Mouse (Mus musculus) heart, embryonic 13.5 days (tissue): ENCODE measurements around the gene Gpr146. TPM values are rescaled to one million over a fixed set of nuclear protein-coding genes. Genes with fewer than 3 reads are reported as not detected.
"Not testable (repeated sequence)": the region's sequence is repeated elsewhere in the genome, so short reads cannot be mapped to it uniquely, and the experiment has no call there.

Experiments used
- ATAC-seq: fragments of 200-750 bp; cut with Nextera tagmentation; 2 replicates; pipeline ENCODE4 v1.8.0; 2017; ENCODE audit warnings: moderate TSS enrichment; ENCODE audit not compliant: insufficient number of reproducible peaks, low FRiP score, low TSS enrichment; ENCODE audit errors: extremely low read depth
- H3K27ac ChIP-seq: fragments of 300-500 bp; sonication (generic); replicated peaks from 2 replicates; pipeline ENCODE4 v1.5.1; 2015; ENCODE audit warnings: moderate library complexity, mild to moderate bottlenecking, inconsistent platforms
- H3K27me3 ChIP-seq: fragments of 300-500 bp; sonication (generic); replicated peaks from 2 replicates; pipeline ENCODE4 v1.6.1; 2015; ENCODE audit warnings: mild to moderate bottlenecking, inconsistent platforms
- H3K36me3 ChIP-seq: fragments of 300-500 bp; sonication (generic); 2 replicates; pipeline ENCODE4 v1.6.1; 2015; ENCODE audit warnings: mild to moderate bottlenecking, inconsistent platforms
- H3K4me1 ChIP-seq: fragments of 300-500 bp; sonication (generic); 2 replicates; pipeline ENCODE4 v1.6.1; 2015; ENCODE audit warnings: inconsistent platforms
- H3K4me2 ChIP-seq: fragments of 300-500 bp; sonication (generic); 2 replicates; pipeline ENCODE4 v1.6.1; 2015; ENCODE audit warnings: inconsistent platforms, mild to moderate bottlenecking, moderate library complexity
- H3K4me3 ChIP-seq: fragments of 300-500 bp; sonication (generic); 2 replicates; pipeline ENCODE4 v1.5.1; 2015; ENCODE audit warnings: moderate library complexity, mild to moderate bottlenecking, inconsistent platforms
- H3K9ac ChIP-seq: fragments of 300-500 bp; sonication (generic); 2 replicates; pipeline ENCODE4 v1.6.1; 2015; ENCODE audit warnings: inconsistent platforms, mild to moderate bottlenecking, moderate library complexity
- H3K9me3 ChIP-seq: fragments of 300-500 bp; sonication (generic); 2 replicates; pipeline ENCODE4 v1.6.1; 2016; ENCODE audit warnings: inconsistent platforms
- WGBS: fragments of 180-500 bp; shearing (Covaris S2); methylation state at CpG from one replicate; pipeline ENCODE4 v1.1.7; 2015; ENCODE audit warnings: mixed read lengths; 5-methylcytosine and 5-hydroxymethylcytosine counted together
- polyA plus RNA-seq: library from polyadenylated mRNA; unstranded; fragments of >200 nt; fragmentation: Nextera tagmentation; extraction: Ambion mirVana; gene quantifications from 2 replicates; pipeline ENCODE4 v1.2.1, GENCODE M21; 2015

Gene Gpr146
- polyA plus RNA-seq, 1 experiment from 2014 or later, result 7.0 TPM

GRCm38 (mm10) chr5:139383234-139383633 is 5.7 kb downstream of the Gpr146 start:
- peaks cover 88% of the 10 kb centered on the region for H3K4me1 ChIP-seq
- H3K4me3 ChIP-seq, result peak overlapping the region; percentile 73
- H3K4me2 ChIP-seq, result peak overlapping the region; percentile 78
- H3K27ac ChIP-seq, result peak overlapping the region; percentile 96
- no peak for ATAC-seq
- H3K36me3 ChIP-seq, result no peaks in the 10 kb centered on the region; the same call in 1 of the 2 replicates
- peak overlapping the region; percentile 88 for H3K9ac ChIP-seq
- H3K9me3 ChIP-seq, result no peaks in the 10 kb centered on the region
- no peaks in the 10 kb centered on the region for H3K27me3 ChIP-seq
- 64% methylated on average over 9 of the region's 9 CpGs for whole genome bisulfite sequencing

GRCm38 (mm10) chr5:139384531-139384930 is 7.0 kb downstream of the Gpr146 start:
- no peak for ATAC-seq
- Histone ChIP-seq H3K27me3 (no peaks in the 10 kb centered on the region), H3K4me2 (peak overlapping the region; percentile 78), H3K4me3 (no peak overlapping the region; the same call in 1 of the 2 replicates), H3K27ac (peak overlapping the region; percentile 96), H3K9ac (peak overlapping the region; percentile 38), H3K36me3 (no peaks in the 10 kb centered on the region; the same call in 1 of the 2 replicates), H3K4me1 (peaks cover 88% of the 10 kb centered on the region), H3K9me3 (no peaks in the 10 kb centered on the region)
- WGBS, result 19% methylated on average over 10 of the region's 10 CpGs

GRCm38 (mm10) chr5:139386047-139386446 is 8.6 kb downstream of the Gpr146 start:
- H3K27me3 ChIP-seq, result no peaks in the 10 kb centered on the region
- H3K27ac ChIP-seq, result no peak overlapping the region
- H3K9ac ChIP-seq, result peak overlapping the region; percentile 57; the same call in 1 of the 2 replicates
- no peak overlapping the region for H3K4me3 ChIP-seq
- no peaks in the 10 kb centered on the region for H3K9me3 ChIP-seq
- H3K36me3 ChIP-seq, result no peaks in the 10 kb centered on the region; the same call in 1 of the 2 replicates
- H3K4me1 ChIP-seq, result peaks cover 91% of the 10 kb centered on the region
- 93% methylated on average over 5 of the region's 5 CpGs for WGBS
- H3K4me2 ChIP-seq, result peak overlapping the region; percentile 24
- ATAC-seq, result no peak

GRCm38 (mm10) chr5:139387329-139388194 is 10.1 kb downstream of the Gpr146 start:
- H3K27ac ChIP-seq, result peak overlapping the region; percentile 81
- ATAC-seq, result no peak
- no peak overlapping the region for H3K4me3 ChIP-seq
- 71% methylated on average over 10 of the region's 10 CpGs for WGBS
- peaks cover 86% of the 10 kb centered on the region for H3K4me1 ChIP-seq
- peak overlapping the region; percentile 53 for H3K4me2 ChIP-seq
- no peaks in the 10 kb centered on the region for H3K9me3 ChIP-seq
- H3K27me3 ChIP-seq, result no peaks in the 10 kb centered on the region
- H3K36me3 ChIP-seq, result peaks cover 4% of the 10 kb centered on the region
- peak overlapping the region; percentile 64 for H3K9ac ChIP-seq

- peak overlapping the region; percentile 64 for H3K9ac ChIP-seq
- ATAC-seq, result no peak
Measured at GRCm38 (mm10) chr5:139388195-139388570, 10.7 kb downstream of the Gpr146 start.

GRCm38 (mm10) chr5:139388694-139389675 is 11.5 kb downstream of the Gpr146 start:
- Histone ChIP-seq H3K4me3 (no peak overlapping the region), H3K36me3 (peaks cover 18% of the 10 kb centered on the region), H3K9me3 (no peaks in the 10 kb centered on the region), H3K27me3 (no peaks in the 10 kb centered on the region), H3K4me2 (peak overlapping the region; percentile 53), H3K4me1 (peaks cover 72% of the 10 kb centered on the region), H3K9ac (peak overlapping the region; percentile 64), H3K27ac (peak overlapping the region; percentile 81)
- no peak for ATAC-seq
- WGBS, result 69% methylated on average over 17 of the region's 17 CpGs

More at GRCm38 (mm10) chr5:139388195-139388570, 10.7 kb downstream of the Gpr146 start:
- WGBS, result 64% methylated on average over 4 of the region's 4 CpGs
- peaks cover 10% of the 10 kb centered on the region for H3K36me3 ChIP-seq
- no peaks in the 10 kb centered on the region for H3K9me3 ChIP-seq
- peak overlapping the region; percentile 53 for H3K4me2 ChIP-seq
- H3K27me3 ChIP-seq, result no peaks in the 10 kb centered on the region
- H3K4me1 ChIP-seq, result peaks cover 80% of the 10 kb centered on the region
- peak overlapping the region; percentile 81 for H3K27ac ChIP-seq
- no peak overlapping the region for H3K4me3 ChIP-seq

- H3K27me3 ChIP-seq, result no peaks in the 10 kb centered on the region
- no peaks in the 10 kb centered on the region for H3K9me3 ChIP-seq
- peak overlapping the region; percentile 60 for H3K9ac ChIP-seq
- peak overlapping the region; percentile 81 for H3K27ac ChIP-seq
- peak overlapping the region; percentile 24 for H3K4me3 ChIP-seq
- H3K4me2 ChIP-seq, result peak overlapping the region; percentile 53
- peak; percentile 70 for ATAC-seq
- 24% methylated on average over 6 of the region's 6 CpGs for WGBS
- H3K4me1 ChIP-seq, result peaks cover 71% of the 10 kb centered on the region
- peaks cover 23% of the 10 kb centered on the region for H3K36me3 ChIP-seq
Measured at GRCm38 (mm10) chr5:139389676-139390061, 12.2 kb downstream of the Gpr146 start.

GRCm38 (mm10) chr5:139390324-139391119 is 13.0 kb downstream of the Gpr146 start:
- H3K9me3 ChIP-seq, H3K27me3 ChIP-seq, ATAC-seq: not testable (repeated sequence)
- peak overlapping the region; percentile 53 for H3K4me2 ChIP-seq
- H3K4me1 ChIP-seq, result peaks cover 63% of the 10 kb centered on the region
- H3K27ac ChIP-seq, result peak overlapping the region; percentile 81
- 55% methylated on average over 5 of the region's 5 CpGs for WGBS
- H3K36me3 ChIP-seq, result peaks cover 23% of the 10 kb centered on the region
- H3K4me3 ChIP-seq, result peak overlapping the region; percentile 24
- H3K9ac ChIP-seq, result peak overlapping the region; percentile 60

GRCm38 (mm10) chr5:139391309-139391990 is 14.0 kb downstream of the Gpr146 start:
- Histone ChIP-seq H3K9ac (peak overlapping the region; percentile 50), H3K27ac (peak overlapping the region; percentile 31; the same call in 1 of the 2 replicates)

More at GRCm38 (mm10) chr5:139391309-139391990, 14.0 kb downstream of the Gpr146 start:
- peak overlapping the region; percentile 51 for H3K4me2 ChIP-seq
- no peaks in the 10 kb centered on the region for H3K9me3 ChIP-seq
- 71% methylated on average over 11 of the region's 11 CpGs for WGBS
- peak overlapping the region; percentile 24 for H3K4me3 ChIP-seq
- H3K36me3 ChIP-seq, result peaks cover 23% of the 10 kb centered on the region
- peaks cover 53% of the 10 kb centered on the region for H3K4me1 ChIP-seq
- H3K27me3 ChIP-seq, result no peaks in the 10 kb centered on the region
- no peak for ATAC-seq
